Mouse (Mus musculus): Measurements from ENCODE around the gene Eif4g1. TPM values are rescaled to one million over a fixed set of nuclear protein-coding genes. Genes with fewer than 3 reads are reported as not detected.

Eif4g1 gene
- polyA plus RNA-seq, 1 experiment, result 247 TPM

- Histone ChIP-seq H3K4me3 (replicated peaks) (no peak overlapping the region), H3K27me3 (replicated peaks) (peaks cover 15% of the 10 kb centered on the region), H3K4me1 (peaks cover 20% of the 10 kb centered on the region), H3K36me3 (replicated peaks; ENCODE audit: low read length) (peaks cover 35% of the 10 kb centered on the region), H3K9me3 (no peaks in the 10 kb centered on the region)
- TF ChIP-seq FLI1 (IDR thresholded peaks at IDR 0.05; ENCODE audit: low read length) (no peak), GATA1 (IDR thresholded peaks at IDR 0.05; ENCODE audit: borderline replicate concordance, low read length) (no peak)
Observed at GRCm38 (mm10) chr16:20721808-20722207, 53.7 kb downstream of the Eif4g1 start.

DNA sequence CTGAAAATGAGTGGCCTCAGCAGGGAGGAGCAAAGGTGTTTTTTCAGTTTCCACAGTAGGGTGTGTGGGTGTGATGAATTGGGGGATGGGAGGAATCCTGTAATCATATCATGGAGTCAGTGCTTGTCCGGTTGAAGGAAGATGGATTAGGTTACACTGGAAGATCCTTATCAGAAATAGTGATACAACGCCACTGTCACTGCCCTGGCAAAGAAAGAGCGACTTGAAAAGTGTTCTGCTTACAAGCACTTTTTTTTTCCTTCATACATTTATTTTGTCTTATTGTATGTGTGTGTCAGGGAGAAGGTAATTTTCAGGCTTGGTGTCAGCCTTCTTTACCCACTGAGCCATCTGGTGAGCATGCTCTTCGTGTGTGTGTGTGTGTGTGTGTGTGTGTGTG is 54.6 kb downstream of the Eif4g1 start:
- Histone ChIP-seq H3K4me1 (peaks cover 14% of the 10 kb centered on the region), H3K4me3 (replicated peaks) (no peak overlapping the region), H3K27me3 (replicated peaks) (peaks cover 20% of the 10 kb centered on the region), H3K9me3 (no peaks in the 10 kb centered on the region), H3K36me3 (replicated peaks; ENCODE audit: low read length) (peaks cover 35% of the 10 kb centered on the region)
- no peak for TF ChIP-seq GATA1 (IDR thresholded peaks at IDR 0.05; ENCODE audit: borderline replicate concordance, low read length)
- TF ChIP-seq FLI1 (IDR thresholded peaks at IDR 0.05; ENCODE audit: low read length), result no peak

DNA sequence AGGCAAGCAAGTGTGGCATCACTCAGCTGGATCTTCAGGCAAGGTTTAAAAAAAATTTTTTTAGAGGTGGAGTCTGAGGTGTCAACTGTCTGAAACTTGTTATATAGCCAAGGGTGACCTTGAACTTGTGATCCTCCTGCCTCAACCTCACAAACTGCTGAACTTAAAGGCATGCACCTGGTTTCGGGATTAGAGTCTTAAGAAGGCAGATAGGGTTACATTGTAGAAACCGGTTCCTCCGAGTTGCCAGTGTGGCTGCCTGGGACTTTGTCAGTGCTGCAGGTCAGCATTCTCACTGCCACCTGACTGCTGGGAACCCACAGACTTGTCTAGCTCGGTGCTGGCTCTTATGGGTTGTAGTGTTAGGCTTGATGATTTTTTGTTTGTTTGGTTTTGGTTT is 55.1 kb downstream of the Eif4g1 start:
- TF ChIP-seq GATA1 (IDR thresholded peaks at IDR 0.05; ENCODE audit: borderline replicate concordance, low read length), result no peak
- TF ChIP-seq FLI1 (IDR thresholded peaks at IDR 0.05; ENCODE audit: low read length), result no peak
- peaks cover 14% of the 10 kb centered on the region for H3K4me1 ChIP-seq
- H3K9me3 ChIP-seq, result no peaks in the 10 kb centered on the region
- no peak overlapping the region for H3K4me3 ChIP-seq (replicated peaks)
- H3K36me3 ChIP-seq (replicated peaks; ENCODE audit: low read length), result peaks cover 35% of the 10 kb centered on the region
- peaks cover 22% of the 10 kb centered on the region for H3K27me3 ChIP-seq (replicated peaks)

GRCm38 (mm10) chr16:20724338-20724748 is 56.2 kb downstream of the Eif4g1 start:
- no peaks in the 10 kb centered on the region for H3K9me3 ChIP-seq
- H3K36me3 ChIP-seq (replicated peaks; ENCODE audit: low read length), result peaks cover 35% of the 10 kb centered on the region
- no peak for TF ChIP-seq FLI1 (IDR thresholded peaks at IDR 0.05; ENCODE audit: low read length)
- TF ChIP-seq GATA1 (IDR thresholded peaks at IDR 0.05; ENCODE audit: borderline replicate concordance, low read length), result no peak
- H3K4me3 ChIP-seq (replicated peaks), result no peak overlapping the region
- peaks cover 8% of the 10 kb centered on the region for H3K4me1 ChIP-seq
- H3K27me3 ChIP-seq (replicated peaks), result peaks cover 33% of the 10 kb centered on the region

GRCm38 (mm10) chr16:20725321-20725720 is 57.2 kb downstream of the Eif4g1 start:
- TF ChIP-seq FLI1 (IDR thresholded peaks at IDR 0.05; ENCODE audit: low read length), result no peak
- no peak for TF ChIP-seq GATA1 (IDR thresholded peaks at IDR 0.05; ENCODE audit: borderline replicate concordance, low read length)
- Histone ChIP-seq H3K4me1 (peaks cover 10% of the 10 kb centered on the region), H3K4me3 (replicated peaks) (no peak overlapping the region), H3K36me3 (replicated peaks; ENCODE audit: low read length) (peaks cover 27% of the 10 kb centered on the region), H3K27me3 (replicated peaks) (peaks cover 42% of the 10 kb centered on the region), H3K9me3 (no peaks in the 10 kb centered on the region)

GRCm38 (mm10) chr16:20725750-20726149 is 57.6 kb downstream of the Eif4g1 start:
- Histone ChIP-seq H3K27me3 (replicated peaks) (peaks cover 46% of the 10 kb centered on the region), H3K36me3 (replicated peaks; ENCODE audit: low read length) (peaks cover 23% of the 10 kb centered on the region), H3K4me3 (replicated peaks) (no peak overlapping the region), H3K4me1 (peaks cover 12% of the 10 kb centered on the region), H3K9me3 (no peaks in the 10 kb centered on the region)
- TF ChIP-seq FLI1 (IDR thresholded peaks at IDR 0.05; ENCODE audit: low read length), result no peak
- no peak for TF ChIP-seq GATA1 (IDR thresholded peaks at IDR 0.05; ENCODE audit: borderline replicate concordance, low read length)

DNA sequence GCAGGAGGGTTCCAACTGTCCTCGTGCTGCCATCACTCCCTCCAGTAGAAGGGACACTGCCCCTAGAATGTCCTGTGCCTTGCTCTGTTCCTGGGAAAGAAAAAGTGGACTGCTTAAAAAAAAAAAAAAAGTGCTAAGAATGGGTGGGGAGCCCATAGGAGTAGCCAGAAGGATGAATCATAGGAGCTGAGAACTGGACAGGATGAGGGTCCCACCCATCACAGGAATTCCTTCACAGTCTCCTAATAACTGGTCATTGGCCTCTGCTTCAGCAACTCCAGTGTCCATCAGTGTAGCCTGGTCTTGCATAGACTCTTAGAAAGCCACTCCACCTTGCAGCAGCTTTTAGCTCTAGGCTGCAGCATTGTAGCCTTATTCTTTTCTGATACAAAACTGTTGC is 58.3 kb downstream of the Eif4g1 start:
- Histone ChIP-seq H3K4me3 (replicated peaks) (no peak overlapping the region), H3K36me3 (replicated peaks; ENCODE audit: low read length) (peaks cover 18% of the 10 kb centered on the region), H3K9me3 (no peaks in the 10 kb centered on the region), H3K4me1 (peaks cover 12% of the 10 kb centered on the region), H3K27me3 (replicated peaks) (peaks cover 51% of the 10 kb centered on the region)
- TF ChIP-seq GATA1 (IDR thresholded peaks at IDR 0.05; ENCODE audit: borderline replicate concordance, low read length) (no peak), FLI1 (IDR thresholded peaks at IDR 0.05; ENCODE audit: low read length) (no peak)

GRCm38 (mm10) chr16:20730293-20730711 is 62.2 kb downstream of the Eif4g1 start:
- Histone ChIP-seq H3K9me3 (peaks cover 3% of the 10 kb centered on the region; the same call in 1 of the 2 replicates), H3K36me3 (replicated peaks; ENCODE audit: low read length) (no peaks in the 10 kb centered on the region), H3K4me1 (peaks cover 30% of the 10 kb centered on the region), H3K27me3 (replicated peaks) (peaks cover 88% of the 10 kb centered on the region), H3K4me3 (replicated peaks) (no peak overlapping the region)
- TF ChIP-seq FLI1 (IDR thresholded peaks at IDR 0.05; ENCODE audit: low read length), result no peak
- no peak for TF ChIP-seq GATA1 (IDR thresholded peaks at IDR 0.05; ENCODE audit: borderline replicate concordance, low read length)

DNA sequence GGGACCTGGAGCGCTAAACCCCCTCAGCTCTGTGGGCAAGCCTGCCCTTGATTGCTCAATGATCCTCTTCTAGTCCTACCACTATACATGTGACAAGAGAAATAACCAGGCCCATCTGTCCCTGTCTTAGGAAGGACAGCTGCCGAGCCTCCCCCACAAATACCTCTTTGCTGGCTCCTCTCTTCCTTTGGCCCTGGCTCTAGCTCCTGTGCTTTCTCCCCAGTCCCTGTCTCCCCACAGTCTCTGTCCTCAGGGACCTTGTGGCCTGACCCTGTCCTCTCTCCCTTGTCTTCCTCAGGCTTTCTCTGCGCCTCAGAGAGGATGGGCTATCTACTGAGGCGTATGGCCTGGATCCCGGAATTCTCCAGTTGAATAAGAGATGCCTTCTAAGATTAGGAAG is 63.6 kb downstream of the Eif4g1 start:
- Histone ChIP-seq H3K4me1 (peaks cover 30% of the 10 kb centered on the region), H3K4me3 (replicated peaks) (no peak overlapping the region), H3K36me3 (replicated peaks; ENCODE audit: low read length) (no peaks in the 10 kb centered on the region), H3K9me3 (peaks cover 7% of the 10 kb centered on the region; the same call in 1 of the 2 replicates), H3K27me3 (replicated peaks) (peaks cover 89% of the 10 kb centered on the region)
- no peak for TF ChIP-seq GATA1 (IDR thresholded peaks at IDR 0.05; ENCODE audit: borderline replicate concordance, low read length)
- no peak for TF ChIP-seq FLI1 (IDR thresholded peaks at IDR 0.05; ENCODE audit: low read length)

GRCm38 (mm10) chr16:20732251-20732924 is 64.3 kb downstream of the Eif4g1 start:
- Histone ChIP-seq H3K9me3 (peaks cover 14% of the 10 kb centered on the region), H3K4me3 (replicated peaks) (peak overlapping the region; percentile 88)

More at GRCm38 (mm10) chr16:20732251-20732924, 64.3 kb downstream of the Eif4g1 start:
- Histone ChIP-seq H3K27me3 (replicated peaks) (peaks cover 90% of the 10 kb centered on the region), H3K36me3 (replicated peaks; ENCODE audit: low read length) (no peaks in the 10 kb centered on the region), H3K4me1 (peaks cover 30% of the 10 kb centered on the region)
- TF ChIP-seq FLI1 (IDR thresholded peaks at IDR 0.05; ENCODE audit: low read length), result no peak
- TF ChIP-seq GATA1 (IDR thresholded peaks at IDR 0.05; ENCODE audit: borderline replicate concordance, low read length), result no peak

Data from megakaryocyte, embryonic 14.5 days (primary cell).